Mouse (Mus musculus) ZHBTc4 (cell line): ENCODE measurements around the gene Dkc1.

Experiments used
- DNase-seq: peaks from one replicate; pipeline ENCODE4 v3.0.0-alpha.2; 2011; ENCODE audit warnings: low read depth, low spot score

The Dkc1 gene

DNA sequence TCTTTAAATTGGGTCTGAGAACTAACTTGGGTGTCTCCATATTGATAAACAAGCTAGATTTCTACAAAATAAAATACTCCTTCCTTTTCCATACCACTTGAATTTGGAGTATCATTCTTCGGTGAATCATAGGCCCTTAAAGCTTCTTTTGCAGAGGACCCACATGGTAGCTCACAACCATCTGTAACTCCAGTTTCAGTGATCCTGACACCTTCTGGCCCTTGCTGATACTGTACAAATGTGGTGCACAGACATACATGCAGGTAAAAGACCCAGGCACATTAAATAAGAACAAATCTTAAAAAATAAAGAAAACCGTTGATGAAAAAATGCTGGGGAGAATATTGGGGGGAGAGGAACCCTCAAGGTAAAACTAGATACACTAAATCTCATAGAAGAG, 42.5 kb downstream of the Dkc1 start:
- DNase-seq, result no peak

DNA sequence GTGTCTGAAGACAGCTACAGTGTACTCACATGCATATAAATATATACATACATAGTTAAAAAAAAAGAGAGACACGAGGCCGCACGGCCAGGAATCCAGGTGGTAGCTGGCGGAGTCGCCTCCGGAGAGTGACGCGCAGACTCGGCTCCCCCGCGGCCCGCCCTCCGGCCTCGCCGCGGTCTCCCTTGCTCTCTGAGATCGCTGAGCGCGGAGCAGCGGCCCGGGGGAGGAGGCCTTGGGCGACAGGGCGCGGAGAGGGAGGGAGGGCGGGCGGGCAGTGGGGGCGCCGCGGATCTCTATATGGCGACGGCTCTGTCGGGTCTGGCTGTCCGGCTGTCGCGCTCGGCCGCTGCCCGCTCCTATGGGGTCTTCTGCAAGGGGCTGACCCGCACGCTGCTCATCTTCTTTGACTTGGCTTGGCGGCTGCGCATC, 47.5 kb downstream of the Dkc1 start:
- peak; percentile 48 for DNase-seq

- no peak for DNase-seq
Measured at GRCm38 (mm10) chrX:75148414-75148813, 52.8 kb downstream of the Dkc1 start.

DNA sequence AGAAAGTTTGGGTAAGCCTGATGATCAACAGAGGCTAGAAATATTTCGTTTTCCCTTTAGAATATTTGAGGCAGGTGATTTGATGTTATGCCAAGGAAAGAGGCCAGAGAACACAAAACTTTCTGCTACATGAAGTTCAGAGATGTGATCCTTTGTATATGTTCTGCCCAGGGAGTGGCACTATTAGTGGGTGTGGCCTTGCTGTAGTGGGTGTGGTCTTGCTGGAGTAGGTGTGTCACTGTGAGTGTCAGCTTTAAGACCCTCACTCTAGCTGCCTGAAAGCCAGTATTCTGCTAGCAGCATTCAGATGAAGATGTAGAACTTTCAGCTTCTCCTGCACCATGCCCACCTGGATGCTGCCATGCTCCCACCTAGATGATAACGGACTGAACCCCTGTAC, 54.6 kb downstream of the Dkc1 start:
- DNase-seq, result no peak

- no peak for DNase-seq
Measured at GRCm38 (mm10) chrX:75152249-75152648, 56.6 kb downstream of the Dkc1 start.

DNA sequence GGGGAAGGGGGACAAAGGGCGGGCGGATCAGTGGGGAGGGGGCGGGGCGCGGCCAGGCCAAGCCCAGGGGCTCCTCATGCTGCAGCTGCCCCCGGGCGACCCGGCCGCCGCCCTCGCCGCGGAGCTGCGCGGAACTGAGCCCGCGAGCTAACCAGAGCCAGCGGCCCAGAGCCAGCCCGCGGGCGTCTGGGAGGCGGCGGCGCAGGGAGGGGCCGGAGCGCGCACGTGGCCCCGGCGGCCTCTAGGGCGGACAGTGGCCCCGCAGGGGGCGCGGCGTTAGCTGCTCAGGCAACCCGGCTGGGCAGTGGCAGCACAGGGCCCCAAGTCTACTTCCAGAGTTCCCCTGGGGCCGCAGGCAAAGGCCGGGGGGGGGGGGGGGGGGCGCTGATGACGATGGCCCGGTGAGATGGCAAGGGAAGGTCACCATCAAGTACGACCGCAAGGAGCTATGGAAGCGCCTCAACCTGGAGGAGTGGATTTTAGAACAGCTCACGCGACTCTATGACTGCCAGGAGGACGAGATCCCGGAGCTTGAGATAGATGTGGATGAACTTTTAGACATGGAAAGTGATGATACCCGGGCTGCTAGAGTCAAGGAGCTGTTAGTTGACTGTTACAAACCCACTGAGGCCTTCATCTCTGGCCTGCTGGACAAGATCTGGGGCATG, 60.1 kb downstream of the Dkc1 start:
- peak; percentile 80 for DNase-seq
